Mouse (Mus musculus) adrenal gland, postnatal 4 days (tissue): Measurements from ENCODE around the gene Orai2. TPM values are rescaled to one million over a fixed set of nuclear protein-coding genes. Genes with fewer than 3 reads are reported as not detected.
"Not testable (repeated sequence)": the region's sequence is repeated elsewhere in the genome, so short reads cannot be mapped to it uniquely, and the experiment has no call there.

Experiments
- DNase-seq, 2 experiments: peaks; one replicate each; pipeline ENCODE4 v3.0.0; 2021 to 2022; ENCODE audit warnings: low spot score in 2 of 2, mixed read lengths in 2 of 2
- total RNA-seq, 2 experiments: library from RNA; stranded (reverse); gene quantifications; 2 replicates each; pipeline ENCODE4 v1.2.3; 2021

The Orai2 gene
- total RNA-seq, 2 experiments from 2014 or later, result 6.5 to 7.3 TPM

- DNase-seq, result no peak
Measured at GRCm38 (mm10) chr5:136173606-136174463, 3.3 kb upstream of the Orai2 start.

DNA sequence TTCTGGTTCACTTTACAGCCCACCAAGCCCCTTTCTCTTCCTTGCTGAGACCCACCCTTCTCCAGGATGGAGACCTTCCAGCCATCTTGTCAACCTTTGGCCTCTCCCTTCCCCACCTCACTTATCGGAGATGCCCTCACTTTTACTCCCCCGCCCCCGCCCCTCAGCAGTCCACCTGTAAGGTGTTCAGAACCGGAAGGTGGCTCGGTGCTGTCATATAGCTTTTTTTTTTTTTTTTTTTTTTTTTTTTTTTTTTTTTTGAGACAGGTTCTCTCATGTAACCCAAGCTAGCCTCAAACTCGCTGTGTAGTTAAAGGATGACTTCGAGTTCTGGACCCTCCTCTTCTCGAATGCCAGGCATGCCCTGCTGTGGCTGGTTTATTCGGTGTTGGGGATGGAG lies 2.4 kb upstream of the Orai2 start:
- no peak for DNase-seq

DNA sequence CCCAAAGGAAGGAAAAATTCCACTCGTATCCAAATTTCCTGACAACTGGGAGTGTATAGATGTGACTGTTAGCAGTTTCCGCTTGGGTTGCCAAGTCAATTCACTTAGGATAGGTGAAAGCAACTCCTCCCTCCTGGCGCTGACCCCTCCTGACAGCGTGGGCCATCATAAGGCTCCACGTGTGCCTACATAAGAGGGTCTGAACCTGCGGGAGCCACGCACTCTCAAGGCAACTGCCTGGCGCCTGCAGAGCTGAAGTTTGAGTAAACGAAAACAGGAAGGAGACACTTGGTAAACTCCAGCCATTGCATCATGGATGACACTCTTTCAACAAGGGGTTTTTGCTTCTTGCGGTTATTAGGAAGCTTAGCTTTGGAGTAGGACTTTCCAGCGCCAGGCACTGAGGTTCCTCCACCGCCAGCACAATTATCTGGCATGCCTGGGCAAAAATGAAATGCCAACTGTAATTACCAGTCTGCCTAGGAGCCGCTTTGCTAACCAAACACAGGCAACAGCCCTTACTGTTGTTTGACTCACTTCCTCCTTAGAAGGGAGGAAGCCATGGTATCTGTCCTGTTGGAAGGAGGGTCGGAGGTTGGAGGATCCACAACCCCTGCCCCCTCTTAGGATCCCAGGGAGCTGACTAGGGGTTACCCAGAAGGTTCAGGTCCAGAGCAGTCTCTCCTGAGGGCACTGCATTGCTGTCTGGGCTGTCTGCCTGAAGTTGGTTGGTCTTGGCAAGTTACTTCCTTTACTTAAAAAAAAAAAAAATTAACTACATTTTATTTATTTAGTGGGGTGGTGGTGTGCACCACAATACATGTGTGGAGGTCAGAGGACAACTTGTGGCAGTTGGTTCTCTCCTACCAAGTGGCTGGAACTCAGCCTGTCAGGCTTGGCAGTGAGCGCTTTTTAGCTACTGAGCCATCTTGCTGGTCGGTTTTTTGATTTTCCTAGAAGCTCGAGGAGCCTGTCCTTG lies 1.1 kb upstream of the Orai2 start:
- DNase-seq, result no peak

GRCm38 (mm10) chr5:136169626-136170511 lies 644 bp downstream of the Orai2 start:
- DNase-seq, result no peak

DNA sequence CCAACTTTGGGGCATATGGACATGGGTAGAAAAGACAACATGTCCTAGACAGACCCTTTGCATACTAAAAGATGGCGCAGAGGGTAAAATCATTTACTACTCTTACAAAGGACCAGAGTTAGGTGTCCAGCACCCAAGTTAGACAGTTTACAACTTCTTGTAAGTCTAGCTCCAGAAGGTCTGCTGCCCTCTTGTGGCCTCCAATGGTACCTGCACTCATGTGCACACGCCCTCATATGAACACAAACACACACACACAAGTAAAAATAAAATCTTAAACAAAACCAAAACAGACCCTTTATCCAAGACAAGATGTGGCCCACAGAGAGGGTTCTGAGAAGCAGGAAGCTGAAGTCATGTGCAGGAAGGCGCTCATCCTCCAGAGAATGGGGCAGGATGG lies 2.4 kb downstream of the Orai2 start:
- no peak for DNase-seq

GRCm38 (mm10) chr5:136167296-136167695 lies 3.2 kb downstream of the Orai2 start:
- no peak for DNase-seq

DNA sequence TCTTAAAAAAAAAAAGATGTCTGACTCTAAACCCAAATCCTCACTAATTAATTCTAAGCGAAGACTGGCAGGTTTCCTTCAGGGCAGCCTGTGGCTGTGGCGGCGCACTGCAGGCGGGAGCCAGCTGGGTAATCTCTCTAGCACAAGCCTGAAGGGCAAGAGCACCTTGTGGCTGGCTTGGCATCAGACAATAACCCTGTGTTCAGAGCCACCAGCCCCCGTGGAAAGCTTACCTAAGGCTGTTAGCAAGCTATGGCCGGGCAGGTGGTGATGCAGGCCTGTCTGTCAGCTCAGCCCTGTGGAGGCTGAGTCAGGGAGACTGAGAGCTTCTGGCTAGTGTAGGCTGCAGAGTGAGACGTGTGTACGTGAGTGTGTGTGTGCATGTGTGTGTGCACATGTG lies 5.3 kb downstream of the Orai2 start:
- no peak for DNase-seq

DNA sequence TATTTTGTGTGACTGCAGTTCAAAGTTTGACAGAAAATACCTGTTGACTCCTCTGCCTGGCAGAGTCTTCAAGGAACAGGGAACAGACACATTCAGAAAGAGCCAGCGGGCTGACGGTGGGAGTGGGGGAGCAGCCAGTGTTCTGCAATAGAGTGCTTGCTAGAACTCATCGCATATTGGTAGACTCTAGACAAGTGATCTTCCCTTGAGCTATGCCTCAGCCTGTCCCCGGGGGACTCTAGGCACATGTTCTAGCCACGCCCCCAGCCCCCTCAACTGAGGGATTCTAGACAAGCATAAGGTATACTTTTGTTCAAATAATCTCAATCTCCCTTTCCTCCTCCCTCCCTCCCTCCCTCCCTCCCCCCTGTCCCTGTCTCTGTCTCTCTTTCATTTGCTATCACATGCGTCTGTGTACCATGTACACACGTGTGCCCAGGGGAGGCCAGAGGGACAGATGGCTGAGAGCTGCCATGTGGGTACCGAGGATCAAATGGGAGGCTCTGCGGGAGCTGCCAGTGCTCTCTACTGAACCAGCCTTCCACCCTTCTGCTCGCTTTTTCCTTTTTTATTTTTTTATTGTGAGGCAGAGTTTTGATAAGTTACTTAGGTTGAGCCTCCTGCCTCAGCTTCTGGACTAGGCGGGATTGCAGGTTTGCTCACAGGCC lies 6.6 kb downstream of the Orai2 start:
- DNase-seq, result no peak

- DNase-seq, result not testable (repeated sequence)
Measured at GRCm38 (mm10) chr5:136160084-136160483, 10.4 kb downstream of the Orai2 start.

- no peak for DNase-seq
Measured at GRCm38 (mm10) chr5:136155399-136155798, 15.1 kb downstream of the Orai2 start.

DNA sequence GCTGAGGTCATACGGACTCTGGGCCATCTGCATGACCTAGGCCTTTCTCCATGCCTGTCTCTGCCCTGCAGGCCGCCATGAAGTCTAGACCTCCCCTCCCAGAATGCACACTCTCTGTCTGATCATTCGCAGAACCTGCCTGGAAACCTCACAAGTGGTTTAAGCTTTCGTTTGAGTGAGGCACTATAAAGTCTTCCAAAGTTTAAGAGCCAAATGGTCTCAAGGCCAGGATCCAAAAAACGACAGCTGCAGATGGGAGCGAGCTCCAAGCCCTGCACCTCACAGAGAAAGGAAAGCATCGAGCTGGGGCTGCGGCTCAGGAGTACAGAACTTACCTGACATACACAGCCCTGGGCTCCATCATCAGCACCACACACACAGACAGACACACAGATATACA lies 18.1 kb downstream of the Orai2 start:
- DNase-seq, result no peak

DNA sequence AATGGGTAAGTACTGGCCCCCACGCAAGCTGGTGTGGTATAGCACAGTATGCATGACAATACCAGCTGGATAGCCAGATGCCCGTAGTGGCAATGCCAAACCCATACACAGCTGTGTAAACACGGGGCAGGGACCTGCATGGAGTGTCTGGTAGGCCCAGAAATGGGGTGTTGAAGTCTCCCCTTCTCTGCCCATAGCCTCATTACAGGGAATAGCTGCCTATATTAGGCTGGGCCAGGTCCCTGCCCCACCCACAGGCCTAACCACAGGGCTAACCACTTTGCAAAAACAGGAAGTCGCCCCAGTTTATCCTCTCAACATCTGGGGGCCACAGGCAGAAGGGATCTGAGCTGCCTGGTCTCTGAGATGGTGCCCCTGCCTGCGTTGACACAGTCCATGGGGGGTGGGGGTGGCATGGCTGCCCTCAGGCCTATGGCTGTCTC lies 21.4 kb downstream of the Orai2 start:
- DNase-seq, result not testable (repeated sequence)

- no peak for DNase-seq
Measured at GRCm38 (mm10) chr5:136147704-136148103, 22.8 kb downstream of the Orai2 start.

DNA sequence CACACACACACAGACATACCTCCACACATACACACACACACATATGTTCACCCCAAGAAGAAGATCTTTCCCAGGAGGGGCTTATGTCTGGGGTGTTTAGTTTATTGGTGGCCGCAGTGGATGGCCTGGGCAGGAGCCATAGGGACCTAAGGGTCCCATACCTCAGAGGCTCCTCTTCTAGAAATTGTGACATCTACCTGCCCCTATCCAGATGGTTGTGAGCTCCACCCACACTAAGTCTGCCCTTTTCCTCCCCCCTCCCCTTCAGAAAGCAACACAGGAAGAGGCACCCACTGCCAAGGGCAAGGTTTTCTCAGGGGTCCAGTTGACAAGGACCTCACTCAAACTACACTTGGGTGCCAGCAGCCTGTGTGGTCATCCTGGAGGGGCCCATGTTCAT lies 23.6 kb downstream of the Orai2 start:
- DNase-seq, result no peak

- no peak for DNase-seq
Measured at GRCm38 (mm10) chr5:136144606-136145430, 25.7 kb downstream of the Orai2 start.

DNA sequence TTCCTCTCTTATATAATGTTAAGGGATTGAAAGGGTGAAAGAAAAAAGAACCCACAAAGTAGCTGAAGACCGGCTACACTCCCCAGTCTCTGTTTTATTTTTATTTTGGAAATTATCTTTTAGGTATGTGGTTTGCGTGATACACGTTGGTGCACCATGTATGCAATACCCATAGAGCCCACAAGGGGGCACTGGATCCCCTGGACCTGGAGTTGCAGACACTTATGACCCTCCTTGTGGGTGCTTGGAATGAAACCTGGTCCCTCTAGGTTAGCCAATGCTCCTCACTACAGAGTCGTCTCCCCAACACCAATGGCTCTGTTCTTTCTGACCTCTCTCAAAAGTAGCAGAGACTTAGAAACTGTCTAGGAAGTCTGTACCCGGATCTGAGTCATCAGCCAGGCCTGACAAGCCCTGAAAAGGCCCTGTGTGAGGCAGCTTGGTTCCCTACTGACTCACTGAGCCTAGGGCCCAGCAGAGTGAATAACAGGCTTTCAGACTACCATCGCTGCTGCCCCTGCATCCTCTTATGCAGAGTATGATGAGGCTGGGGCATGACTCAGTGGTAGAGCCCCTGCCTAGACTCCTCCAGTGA lies 27.3 kb downstream of the Orai2 start:
- no peak for DNase-seq

- no peak for DNase-seq
Measured at GRCm38 (mm10) chr5:136142746-136143145, 27.8 kb downstream of the Orai2 start.

- no peak for DNase-seq
Measured at GRCm38 (mm10) chr5:136140057-136140482, 30.4 kb downstream of the Orai2 start.

- no peak for DNase-seq
Measured at GRCm38 (mm10) chr5:136139393-136139792, 31.1 kb downstream of the Orai2 start.
